Mouse (Mus musculus) midbrain, embryonic 13.5 days (tissue): ENCODE measurements at regions not wholly inside any gene's neighbourhood (a gene's known extent, or its start where the extent isn't known, plus 50 kb on each side); places are given as distances from the start of the nearest gene placed in this dataset.

Experiments
- ATAC-seq: fragments of 200-750 bp; cut with Nextera tagmentation; 2 replicates; pipeline ENCODE4 v1.8.0; 2017; ENCODE audit warnings: mild to moderate bottlenecking, moderate TSS enrichment, moderate library complexity
- H3K27ac ChIP-seq: fragments of 300-500 bp; sonication (generic); 2 replicates; pipeline ENCODE4 v1.5.1; 2015; ENCODE audit warnings: inconsistent platforms, mild to moderate bottlenecking, moderate library complexity
- H3K27me3 ChIP-seq: fragments of 300-500 bp; sonication (generic); 2 replicates; pipeline ENCODE4 v1.6.1; 2015; ENCODE audit warnings: mild to moderate bottlenecking, inconsistent platforms
- H3K36me3 ChIP-seq: fragments of 300-500 bp; sonication (generic); 2 replicates; pipeline ENCODE4 v1.6.1; 2015; ENCODE audit warnings: mild to moderate bottlenecking, inconsistent platforms
- H3K4me1 ChIP-seq: fragments of 300-500 bp; sonication (generic); replicated peaks from 2 replicates; pipeline ENCODE4 v1.6.1; 2015; ENCODE audit warnings: inconsistent platforms
- H3K4me2 ChIP-seq: fragments of 300-500 bp; sonication (generic); replicated peaks from 2 replicates; pipeline ENCODE4 v1.6.1; 2015; ENCODE audit warnings: moderate library complexity, mild to moderate bottlenecking, inconsistent platforms
- H3K4me3 ChIP-seq: fragments of 300-500 bp; sonication (generic); replicated peaks from 2 replicates; pipeline ENCODE4 v1.5.1; 2015; ENCODE audit warnings: mild to moderate bottlenecking, inconsistent platforms
- H3K9ac ChIP-seq: fragments of 300-500 bp; sonication (generic); replicated peaks from 2 replicates; pipeline ENCODE4 v1.6.1; 2015; ENCODE audit warnings: mild to moderate bottlenecking, inconsistent platforms
- H3K9me3 ChIP-seq: fragments of 300-500 bp; sonication (generic); 2 replicates; pipeline ENCODE4 v1.6.1; 2016; ENCODE audit warnings: mild to moderate bottlenecking, inconsistent platforms
- WGBS: fragments of 180-500 bp; shearing (Covaris S2); methylation state at CpG from one replicate; pipeline ENCODE4 v1.1.7; 2015; 5-methylcytosine and 5-hydroxymethylcytosine counted together

DNA sequence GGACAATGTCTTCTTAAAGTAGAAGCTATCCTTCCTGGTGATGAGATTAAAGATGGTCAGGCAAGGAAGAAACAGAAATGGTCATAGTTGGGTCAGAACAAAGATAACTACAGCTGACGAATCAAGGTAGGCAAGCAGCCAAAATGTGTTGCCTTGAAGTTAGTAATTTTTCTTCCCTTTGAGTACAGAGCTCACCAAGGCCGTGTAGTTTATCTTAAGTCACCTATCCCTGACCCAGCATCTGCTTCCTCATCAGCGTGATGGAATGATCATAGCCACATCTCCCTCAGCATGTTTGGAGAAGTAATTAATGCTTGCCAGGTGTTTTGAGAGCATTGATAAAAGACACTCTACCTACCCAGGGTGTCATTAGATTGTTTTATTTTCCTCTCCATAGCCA is 52.1 kb upstream of the Bmp2 start:
- H3K9ac ChIP-seq = no peak overlapping the region
- H3K27me3 ChIP-seq = no peaks in the 10 kb centered on the region
- H3K4me3 ChIP-seq = no peak overlapping the region
- 90% methylated on average over 3 of the region's 3 CpGs for WGBS
- H3K4me2 ChIP-seq = no peak overlapping the region
- no peak overlapping the region for H3K27ac ChIP-seq
- H3K36me3 ChIP-seq = no peaks in the 10 kb centered on the region
- ATAC-seq = no peak
- H3K4me1 ChIP-seq = no peaks in the 10 kb centered on the region
- no peaks in the 10 kb centered on the region for H3K9me3 ChIP-seq
